Mouse (Mus musculus) brain, embryonic 14.5 days (tissue): Measurements from ENCODE around the gene Bmpr1a.
A peak's percentile ranks its signal among the peaks of the same experiment; 100 is the strongest.

ENCODE experiments used
- CTCF ChIP-seq: fragments of 200-500 bp; IDR thresholded peaks from 2 replicates; pipeline ENCODE4 v1.5.1; 2012; ENCODE audit warnings: inconsistent platforms, mild to moderate bottlenecking, moderate library complexity, borderline replicate concordance; ENCODE audit not compliant: insufficient read depth, insufficient read length; ENCODE audit errors: extremely low read depth
- POLR2A ChIP-seq: fragments of 200-500 bp; IDR thresholded peaks from 2 replicates; pipeline ENCODE4 v1.6.1; 2012; ENCODE audit warnings: mild to moderate bottlenecking, inconsistent platforms, borderline replicate concordance; ENCODE audit not compliant: poor library complexity, insufficient read depth, insufficient read length, severe bottlenecking; ENCODE audit errors: extremely low read depth

GRCm38 (mm10) chr14:34501804-34502474 is 1.2 kb downstream of the Bmpr1a start:
- TF ChIP-seq CTCF (no peak), POLR2A (peak; percentile 43; the same call in 1 of the 2 replicates)
